Mouse (Mus musculus) left cerebral cortex, adult 9 months (tissue): Measurements from ENCODE around the gene Zfp2.

Experiments
- DNase-seq, 2 experiments: peaks; one replicate each; pipeline ENCODE4 v3.0.0; 2022; ENCODE audit warnings: low spot score in 2 of 2

The Zfp2 gene

GRCm38 (mm10) chr11:50878641-50879040, 37.3 kb downstream of the Zfp2 start:
- DNase-seq = no peak

GRCm38 (mm10) chr11:50850989-50851601, 64.9 kb downstream of the Zfp2 start:
- DNase-seq = no peak

GRCm38 (mm10) chr11:50850177-50850735, 65.7 kb downstream of the Zfp2 start, which contains the start of gene Grm6:
Grm6 (plus strand) TSS chr11:50850685.
- no peak for DNase-seq

DNA sequence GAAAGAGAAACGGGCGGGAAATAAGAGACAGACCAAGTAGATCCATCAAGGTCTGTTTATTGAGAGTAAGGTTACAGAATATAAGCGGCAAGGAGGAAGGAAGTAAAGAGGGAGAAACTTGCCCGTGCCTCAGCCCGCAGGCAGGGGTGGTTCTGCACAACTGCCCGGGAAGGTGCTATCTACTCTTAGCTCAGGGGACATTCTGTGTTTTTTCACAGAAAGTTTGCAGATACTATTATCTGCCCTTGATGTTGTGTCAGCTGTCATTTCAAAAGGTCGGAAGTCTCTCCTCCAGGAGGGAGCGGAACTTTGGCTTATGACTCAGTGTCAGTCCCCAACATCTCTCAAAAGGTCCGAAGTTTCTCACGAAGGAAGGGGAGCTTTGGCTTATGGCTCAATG, 66.7 kb downstream of the Zfp2 start:
- DNase-seq = no peak
